In genomic region chr7:144572234-144572633, GRCm38 (mm10) we compare ENCODE assay signal across 15 mouse cellular contexts.
"Had no signal": no experiment of that assay in that cellular context is flagged by ENCODE, and none has a peak within 500 bp of the region (broad histone marks: within the 10 kb centered on the region; RNA-seq: fewer than 3 reads in every experiment).

No protein-coding gene starts in this region.

- H3K36me3 ChIP-seq: limb, embryonic 13.5 days; liver, embryonic 15.5 days; midbrain, embryonic 12.5 days had no signal

- H3K4me2 ChIP-seq: limb, embryonic 13.5 days; liver, embryonic 15.5 days; midbrain, embryonic 12.5 days had no signal

- DNase-seq: layer of hippocampus, adult 9-11 months; left cerebral cortex, postnatal 4 days; lung, adult 2 months; lung, postnatal 4 days; right cerebral cortex, adult 18-20 months; thymus, postnatal 4 days had no signal

- H3K4me1 ChIP-seq: liver, embryonic 15.5 days; midbrain, embryonic 12.5 days had no signal

- H3K4me3 ChIP-seq: limb, embryonic 13.5 days; liver, embryonic 15.5 days; megakaryocyte, embryonic 14.5 days; midbrain, embryonic 12.5 days had no signal

- H3K9ac ChIP-seq: limb, embryonic 13.5 days; liver, embryonic 15.5 days; midbrain, embryonic 12.5 days had no signal

- H3K27me3 ChIP-seq: limb, embryonic 13.5 days had no signal

- H3K27ac ChIP-seq: limb, embryonic 13.5 days; liver, embryonic 15.5 days; midbrain, embryonic 12.5 days; stomach, postnatal 0 days had no signal

- H3K9me3 ChIP-seq: limb, embryonic 13.5 days; liver, embryonic 15.5 days; megakaryocyte, embryonic 14.5 days; midbrain, embryonic 12.5 days had no signal

- ATAC-seq: hindbrain, embryonic 16.5 days; inflammation-experienced regulatory T-cells, adult 6 months; intestine, postnatal 0 days; lung, postnatal 0 days had no signal
